Mouse (Mus musculus) bone marrow macrophage, adult 2 months (primary cell): ENCODE measurements around the gene Cep170.

Experiments used
- CTCF ChIP-seq: IDR thresholded peaks from 2 replicates; pipeline ENCODE4 v1.5.1; 2012; ENCODE audit warnings: low read depth, mild to moderate bottlenecking, low read length, moderate library complexity
- POLR2A ChIP-seq: IDR thresholded peaks from 2 replicates; pipeline ENCODE4 v1.6.1; 2012; ENCODE audit warnings: mild to moderate bottlenecking, low read depth, low read length, borderline replicate concordance

GRCm38 (mm10) chr1:176800728-176801365, 13.0 kb downstream of the Cep170 start:
- TF ChIP-seq POLR2A, result no peak
- TF ChIP-seq CTCF, result no peak
